9 mouse cellular contexts compared by ENCODE assay signal in the genomic region with DNA sequence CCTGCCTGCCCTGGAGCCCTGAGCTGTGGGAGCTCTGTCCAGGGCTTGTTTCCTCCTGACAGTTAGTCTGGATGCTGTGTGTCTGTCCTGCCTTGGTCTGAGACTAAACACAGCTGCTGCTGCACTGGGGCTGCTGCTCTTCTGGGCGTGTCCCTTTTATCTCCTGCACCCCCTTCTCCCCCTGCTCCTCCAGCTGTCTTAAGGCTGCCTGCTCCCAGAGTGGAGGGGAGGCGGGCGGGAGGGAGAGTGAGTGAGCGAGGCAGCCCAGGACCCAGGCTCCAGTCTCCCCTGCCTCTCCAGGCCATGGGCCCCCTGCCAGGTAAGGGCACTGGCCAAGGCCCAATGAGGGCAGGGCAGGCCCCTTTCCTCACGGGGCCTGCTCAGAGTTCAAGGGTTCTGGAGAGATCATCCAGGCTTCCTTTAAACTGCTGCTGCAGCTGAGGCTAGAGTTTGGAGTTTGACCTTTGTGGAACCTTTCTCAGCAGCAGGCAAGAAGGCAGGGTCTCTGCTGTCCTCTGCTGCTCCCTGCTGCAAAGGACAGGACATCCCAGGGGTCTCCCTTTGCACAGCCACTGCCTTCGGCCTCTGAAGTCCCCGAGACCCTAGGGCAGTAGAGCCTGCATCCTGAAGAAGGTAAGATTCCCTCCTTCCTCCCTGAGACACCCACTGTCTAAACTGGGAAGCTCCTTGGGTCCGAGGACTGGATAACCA. TPM values are rescaled to one million over a fixed set of nuclear protein-coding genes. Genes with fewer than 3 reads are reported as not detected.
DNase-seq lines count a peak whose midpoint lies in the region; ATAC-seq lines count a peak whose summit lies in the region.
"Had no signal": no experiment of that assay in that cellular context is flagged by ENCODE, and none has a peak within 500 bp of the region (broad histone marks: within the 10 kb centered on the region; RNA-seq: fewer than 3 reads in every experiment).

Slc5a11 (plus strand) TSS at position 416 of the 711 bp plus-strand sequence.

- ATAC-seq in neural tube, embryonic 11.5 days (ENCODE audit: insufficient read depth, low FRiP score, low TSS enrichment), result no peak
- no peak for ATAC-seq in neural tube, embryonic 15.5 days (ENCODE audit: low FRiP score)
- ATAC-seq in inflammation-experienced regulatory T-cells, adult 6 months, result no peak

- no peaks in the 10 kb centered on the region for H3K9me3 ChIP-seq in neural tube, embryonic 11.5 days (ENCODE audit: control insufficient read depth, low read length)
- H3K9me3 ChIP-seq in neural tube, embryonic 15.5 days (replicated peaks), result no peaks in the 10 kb centered on the region

- no peaks in the 10 kb centered on the region for H3K36me3 ChIP-seq in neural tube, embryonic 11.5 days (ENCODE audit: control insufficient read depth, insufficient read depth, low read length)
- H3K36me3 ChIP-seq in neural tube, embryonic 15.5 days, result no peaks in the 10 kb centered on the region

- H3K4me1 ChIP-seq in neural tube, embryonic 11.5 days (ENCODE audit: control insufficient read depth, insufficient read depth, low read length), result no peaks in the 10 kb centered on the region
- peaks cover 9% of the 10 kb centered on the region for H3K4me1 ChIP-seq in neural tube, embryonic 15.5 days

- H3K4me3 ChIP-seq in neural tube, embryonic 11.5 days (ENCODE audit: low read depth, low read length), result no peak within 1 kb of the TSS
- no peak within 1 kb of the TSS for H3K4me3 ChIP-seq in neural tube, embryonic 15.5 days (replicated peaks)

- DNase-seq in adrenal gland, postnatal 10 days, result peak; percentile 41
- no peak for DNase-seq in adrenal gland, adult 8-10 months
- DNase-seq in neural tube, embryonic 11.5 days (ENCODE audit: low spot score), result no peak
- DNase-seq in kidney, postnatal 4 days, result peak; percentile 53 to 73
- DNase-seq in yolk sac, embryonic 10.5 days (ENCODE audit: low spot score), result peak; percentile 79
- DNase-seq in natural killer cell, adult 2 months (ENCODE audit: low spot score in 2 of 2), result no peak

- 32% methylated on average over 8 of the region's 8 CpGs for WGBS in neural tube, embryonic 11.5 days
- 34% methylated on average over 8 of the region's 8 CpGs for WGBS in neural tube, embryonic 15.5 days

- 0 out of 2 replicates have a peak within 1 kb of the TSS, but pooled peaks have one; percentile 8 for H3K27ac ChIP-seq in neural tube, embryonic 11.5 days (ENCODE audit: low read depth, low read length)
- H3K27ac ChIP-seq in neural tube, embryonic 15.5 days (replicated peaks), result no peak within 1 kb of the TSS

- H3K9ac ChIP-seq in neural tube, embryonic 11.5 days (ENCODE audit: low read length), result no peak within 1 kb of the TSS
- no peak within 1 kb of the TSS for H3K9ac ChIP-seq in neural tube, embryonic 15.5 days (replicated peaks)

- H3K27me3 ChIP-seq in neural tube, embryonic 11.5 days (ENCODE audit: control insufficient read depth, insufficient read depth, low read length), result no peaks in the 10 kb centered on the region
- no peaks in the 10 kb centered on the region for H3K27me3 ChIP-seq in neural tube, embryonic 15.5 days (replicated peaks)

- no peak within 1 kb of the TSS for H3K4me2 ChIP-seq in neural tube, embryonic 11.5 days (ENCODE audit: low read depth)
- no peak within 1 kb of the TSS for H3K4me2 ChIP-seq in neural tube, embryonic 15.5 days

RNA-seq across cellular contexts. Expression of gene Slc5a11, which starts in this region (rescaled TPM):
- not detected for total RNA-seq in adrenal gland, postnatal 10 days (2021)
- total RNA-seq in adrenal gland, adult 8-10 months (2022), result under 1 TPM in 1 of 4 experiments, not detected in 3; 0.13 TPM
- not detected in 2 replicates for polyA plus RNA-seq in neural tube, embryonic 11.5 days (2014; fragmentation: Nextera tagmentation; extraction: Ambion mirVana)
- 0.40 and 0.42 TPM in 2 replicates for polyA plus RNA-seq in neural tube, embryonic 15.5 days (2015; fragmentation: Nextera tagmentation; extraction: Ambion mirVana)
- polyA plus RNA-seq in inflammation-experienced regulatory T-cells, adult 6 months (2017; shearing (Covaris generic)), result 1 to 10 TPM in 1 of 3 experiments, under 1 TPM in 2; 0.27 to 1.9 (median 0.60) TPM
- total RNA-seq: gastrocnemius, adult 8-10 months had no signal

Comparison
In these comparisons a context has a peak if more than half of its experiments do, and no peak if none do; other contexts are left out.
1. Peak in DNase-seq in adrenal gland, postnatal 10 days; RNA of the gene not detected or under 1 TPM.
2. DNase-seq: peak in kidney, postnatal 4 days (2 of 2) and yolk sac, embryonic 10.5 days (single experiment); none in adrenal gland, adult 8-10 months (single experiment), neural tube, embryonic 11.5 days (single experiment) and natural killer cell, adult 2 months (0 of 2).